Comparison of ENCODE assay signal across 8 mouse cellular contexts in genomic region chr17:84180715-84181501, GRCm38 (mm10). TPM values are rescaled to one million over a fixed set of nuclear protein-coding genes. Genes with fewer than 3 reads are reported as not detected.
DNase-seq lines count a peak whose midpoint lies in the region; ATAC-seq lines count a peak whose summit lies in the region.

No protein-coding gene starts in this region.

- H3K36me3 ChIP-seq in neural tube, embryonic 11.5 days (ENCODE audit: control insufficient read depth, insufficient read depth, low read length), result peaks cover 5% of the 10 kb centered on the region; the same call in 1 of the 2 replicates
- H3K36me3 ChIP-seq in heart, embryonic 14.5 days (ENCODE audit: control insufficient read depth, insufficient read depth, low read length), result peaks cover 8% of the 10 kb centered on the region; the same call in 1 of the 2 replicates
- H3K36me3 ChIP-seq in limb, embryonic 15.5 days, result 0 out of 2 replicates have a peak, but pooled peaks cover under 1% of the 10 kb centered on the region
- H3K36me3 ChIP-seq in neural tube, embryonic 13.5 days, result no peaks in the 10 kb centered on the region

- no peaks in the 10 kb centered on the region for H3K9me3 ChIP-seq in neural tube, embryonic 11.5 days (ENCODE audit: control insufficient read depth, low read length)
- H3K9me3 ChIP-seq in heart, embryonic 14.5 days (ENCODE audit: control insufficient read depth, low read length), result no peaks in the 10 kb centered on the region
- no peaks in the 10 kb centered on the region for H3K9me3 ChIP-seq in limb, embryonic 15.5 days
- no peaks in the 10 kb centered on the region for H3K9me3 ChIP-seq in neural tube, embryonic 13.5 days

- no peak overlapping the region for H3K4me2 ChIP-seq in neural tube, embryonic 11.5 days (ENCODE audit: low read depth)
- H3K4me2 ChIP-seq in heart, embryonic 14.5 days (ENCODE audit: low read length), result peak overlapping the region; percentile 4; the same call in 1 of the 2 replicates
- H3K4me2 ChIP-seq in limb, embryonic 15.5 days, result 0 out of 2 replicates have a peak overlapping the region, but pooled peaks have one; percentile 15
- no peak overlapping the region for H3K4me2 ChIP-seq in neural tube, embryonic 13.5 days

- ATAC-seq in neural tube, embryonic 11.5 days (ENCODE audit: insufficient read depth, low FRiP score, low TSS enrichment), result no peak
- ATAC-seq in heart, embryonic 14.5 days (ENCODE audit: insufficient number of reproducible peaks, insufficient read depth, low FRiP score, low read depth), result peak; percentile 17; the same call in 1 of the 2 replicates
- ATAC-seq in limb, embryonic 15.5 days (ENCODE audit: insufficient number of reproducible peaks, low FRiP score, low TSS enrichment, low read depth), result peak; percentile 70
- no peak for ATAC-seq in neural tube, embryonic 13.5 days (ENCODE audit: low read depth)

- H3K9ac ChIP-seq in neural tube, embryonic 11.5 days (ENCODE audit: low read length), result no peak overlapping the region
- no peak overlapping the region for H3K9ac ChIP-seq in heart, embryonic 14.5 days (ENCODE audit: low read length)
- no peak overlapping the region for H3K9ac ChIP-seq in limb, embryonic 15.5 days
- H3K9ac ChIP-seq in neural tube, embryonic 13.5 days, result no peak overlapping the region; the same call in 1 of the 2 replicates

- 41% methylated on average over 11 of the region's 11 CpGs for WGBS in neural tube, embryonic 11.5 days
- WGBS in heart, embryonic 14.5 days, result 33% methylated on average over 11 of the region's 11 CpGs
- WGBS in limb, embryonic 15.5 days, result 20% methylated on average over 11 of the region's 11 CpGs
- 39% methylated on average over 11 of the region's 11 CpGs for WGBS in neural tube, embryonic 13.5 days

- DNase-seq in neural tube, embryonic 11.5 days (ENCODE audit: low spot score), result peak; percentile 10
- DNase-seq in neural tube, embryonic 10.5 days (ENCODE audit: extremely low spot score, low spot score), result no peak
- peak; percentile 68 for DNase-seq in adrenal gland, postnatal 14 days
- no peak for DNase-seq in MN1 (ENCODE audit: low spot score)
- DNase-seq in left cerebral cortex, adult 18-20 months (ENCODE audit: low spot score in 2 of 2), result no peak

- H3K27ac ChIP-seq in neural tube, embryonic 11.5 days (ENCODE audit: low read depth, low read length), result no peak overlapping the region
- H3K27ac ChIP-seq in heart, embryonic 14.5 days (replicated peaks in 1 of 2; ENCODE audit: control insufficient read depth in 1 of 2, insufficient read depth in 1 of 2, low read depth in 2 of 2, low read length in 2 of 2), result peak overlapping the region; percentile 58 to 73
- H3K27ac ChIP-seq in limb, embryonic 15.5 days, result peak overlapping the region; percentile 88
- peak overlapping the region; percentile 78 for H3K27ac ChIP-seq in neural tube, embryonic 13.5 days (replicated peaks)

- H3K4me1 ChIP-seq in neural tube, embryonic 11.5 days (ENCODE audit: control insufficient read depth, insufficient read depth, low read length), result peaks cover 13% of the 10 kb centered on the region
- peaks cover 20 to 42% of the 10 kb centered on the region in 2 experiments for H3K4me1 ChIP-seq in heart, embryonic 14.5 days (ENCODE audit: control insufficient read depth in 2 of 2, insufficient read depth in 2 of 2, low read length in 2 of 2)
- H3K4me1 ChIP-seq in limb, embryonic 15.5 days, result peaks cover 54% of the 10 kb centered on the region
- H3K4me1 ChIP-seq in neural tube, embryonic 13.5 days (replicated peaks), result peaks cover 39% of the 10 kb centered on the region

- H3K27me3 ChIP-seq in neural tube, embryonic 11.5 days (ENCODE audit: control insufficient read depth, insufficient read depth, low read length), result no peaks in the 10 kb centered on the region
- no peaks in the 10 kb centered on the region for H3K27me3 ChIP-seq in heart, embryonic 14.5 days (ENCODE audit: control insufficient read depth, insufficient read depth, low read length)
- no peaks in the 10 kb centered on the region for H3K27me3 ChIP-seq in limb, embryonic 15.5 days
- peaks cover 20% of the 10 kb centered on the region for H3K27me3 ChIP-seq in neural tube, embryonic 13.5 days

- H3K4me3 ChIP-seq in neural tube, embryonic 11.5 days (ENCODE audit: low read depth, low read length), result no peak overlapping the region
- no peak overlapping the region for H3K4me3 ChIP-seq in heart, embryonic 14.5 days (ENCODE audit: control insufficient read depth in 1 of 2, insufficient read depth in 1 of 2, low read depth in 1 of 2, low read length in 2 of 2)
- H3K4me3 ChIP-seq in limb, embryonic 15.5 days, result no peak overlapping the region
- no peak overlapping the region for H3K4me3 ChIP-seq in neural tube, embryonic 13.5 days

RNA-seq across cellular contexts. Expression of gene Zfp36l2, which starts 6.8 kb away (rescaled TPM):
- polyA plus RNA-seq in neural tube, embryonic 11.5 days (2014; fragmentation: Nextera tagmentation; extraction: Ambion mirVana), result 14.0 and 15.5 TPM in 2 replicates
- 73.8 and 85.4 TPM in 2 replicates for total RNA-seq in adrenal gland, postnatal 14 days (2021)
- 8.5 and 9.6 TPM in 2 replicates for polyA plus RNA-seq in heart, embryonic 14.5 days (2014; fragmentation: Nextera tagmentation; extraction: Ambion mirVana)
- 19.5 and 22.5 TPM in 2 replicates for polyA plus RNA-seq in limb, embryonic 15.5 days (2015; fragmentation: Nextera tagmentation; extraction: Ambion mirVana)
- polyA plus RNA-seq in neural tube, embryonic 13.5 days (2015; fragmentation: Nextera tagmentation; extraction: Ambion mirVana), result 7.0 and 9.0 TPM in 2 replicates
- total RNA-seq in left cerebral cortex, adult 18-20 months (2021), result 10 to 100 TPM; 24.8 to 25.1 TPM

Comparison
In these comparisons a context has a peak if more than half of its experiments do, and no peak if none do; other contexts are left out.
1. DNase-seq: peak in neural tube, embryonic 11.5 days (single experiment) and adrenal gland, postnatal 14 days (single experiment); none in neural tube, embryonic 10.5 days (single experiment), MN1 (single experiment) and left cerebral cortex, adult 18-20 months (0 of 2).
2. ATAC-seq: peak in heart, embryonic 14.5 days (single experiment) and limb, embryonic 15.5 days (single experiment); none in neural tube, embryonic 11.5 days (single experiment) and neural tube, embryonic 13.5 days (single experiment).
3. H3K4me2 ChIP-seq: peak in heart, embryonic 14.5 days (single experiment) and limb, embryonic 15.5 days (single experiment); none in neural tube, embryonic 11.5 days (single experiment) and neural tube, embryonic 13.5 days (single experiment).